Mouse (Mus musculus): Measurements from ENCODE around the gene Rabgef1. TPM values are rescaled to one million over a fixed set of nuclear protein-coding genes. Genes with fewer than 3 reads are reported as not detected.

Rabgef1 gene
- total and polyA plus RNA-seq, 3 experiments, result 20.1 to 34.4 (median 26.4) TPM

- H3K9ac ChIP-seq (ENCODE audit: insufficient read depth, low read depth), result no peak overlapping the region
- in situ Hi-C loops (cut with MboI; ENCODE audit: low pct_ligation_motif_present, low pct_unique_long_range_greater_than_20kb, low sequenced_read_pairs), result no loop called here
- H3K4me2 ChIP-seq (ENCODE audit: insufficient read depth, low read depth, poor library complexity, severe bottlenecking), result no peak overlapping the region
- no peak for DNase-seq (ENCODE audit: extremely low read depth)
- no peak for TF ChIP-seq SIN3A (IDR thresholded peaks at IDR 0.05; ENCODE audit: low read length)
- TF ChIP-seq IRF4 (IDR thresholded peaks at IDR 0.05; ENCODE audit: low read depth, low read length), result no peak
- no peak for TF ChIP-seq EP300 (IDR thresholded peaks at IDR 0.05; ENCODE audit: low read length)
- TF ChIP-seq ZNF384 (IDR thresholded peaks at IDR 0.05; ENCODE audit: low read depth, low read length), result no peak
- no peak for TF ChIP-seq E2F4 (IDR thresholded peaks at IDR 0.05; ENCODE audit: insufficient replicate concordance, low read depth, low read length)
- no peak for TF ChIP-seq POLR2AphosphoS2 (IDR thresholded peaks at IDR 0.05; ENCODE audit: low read depth, low read length)
- TF ChIP-seq PAX5 (IDR thresholded peaks at IDR 0.05; ENCODE audit: low read length), result no peak
- TF ChIP-seq KAT2A (IDR thresholded peaks at IDR 0.05; ENCODE audit: insufficient replicate concordance, low read length), result no peak
- no peak for TF ChIP-seq RCOR1 (conservative IDR thresholded peaks at IDR 0.05; ENCODE audit: low read depth, low read length)
- no peak for TF ChIP-seq ZKSCAN1 (IDR thresholded peaks at IDR 0.05; ENCODE audit: borderline replicate concordance, low read depth, low read length)
- no peak for TF ChIP-seq SMC3 (IDR thresholded peaks at IDR 0.05; ENCODE audit: low read depth, low read length)
- no peak for TF ChIP-seq POLR2A (IDR thresholded peaks at IDR 0.05; ENCODE audit: low read depth, low read length)
- no peak for TF ChIP-seq UBTF (IDR thresholded peaks at IDR 0.05; ENCODE audit: low read depth, low read length)
- no peak for TF ChIP-seq ETS1 (conservative IDR thresholded peaks at IDR 0.05; ENCODE audit: low read depth, low read length)
- TF ChIP-seq JUND (conservative IDR thresholded peaks at IDR 0.05; ENCODE audit: low read depth, low read length), result no peak
- H3K9me3 ChIP-seq (replicated peaks; ENCODE audit: low read length), result no peaks in the 10 kb centered on the region
- H3K4me3 ChIP-seq (replicated peaks in 1 of 3; ENCODE audit: low read depth in 2 of 3, low read length in 2 of 3, poor library complexity in 1 of 3), result no peak overlapping the region
- H3K27ac ChIP-seq (ENCODE audit: insufficient read depth, low read depth), result no peak overlapping the region
- H3K4me1 ChIP-seq (ENCODE audit: control insufficient read depth in 1 of 2, insufficient read depth in 2 of 2), result peaks cover 0 to 5% of the 10 kb centered on the region in 2 experiments; a peak in 2 of 4 replicates
- no peaks in the 10 kb centered on the region for H3K36me3 ChIP-seq (replicated peaks in 1 of 2; ENCODE audit: control insufficient read depth in 1 of 2, insufficient read depth in 1 of 2, low read length in 1 of 2)
- dilution Hi-C loops (cut with MboI; ENCODE audit: extremely low pct_ligation_motif_present, extremely low pct_unique_long_range_greater_than_20kb, low sequenced_read_pairs), result no loop called here
- no peaks in the 10 kb centered on the region for H3K79me2 ChIP-seq (replicated peaks; ENCODE audit: control insufficient read depth, extremely low read depth, insufficient read depth, poor library complexity, severe bottlenecking)
- no peaks in the 10 kb centered on the region for H3K27me3 ChIP-seq (replicated peaks)
These were observed 6.4 kb upstream of the Rabgef1 start for GRCm38 (mm10) chr5:130165213-130165612.

GRCm38 (mm10) chr5:130169109-130169508 lies 2.5 kb upstream of the Rabgef1 start:
- Histone ChIP-seq H3K27me3 (replicated peaks) (no peaks in the 10 kb centered on the region), H3K36me3 (replicated peaks in 1 of 2; ENCODE audit: control insufficient read depth in 1 of 2, insufficient read depth in 1 of 2, low read length in 1 of 2) (no peaks in the 10 kb centered on the region), H3K9me3 (replicated peaks; ENCODE audit: low read length) (no peaks in the 10 kb centered on the region), H3K27ac (ENCODE audit: insufficient read depth, low read depth) (no peak overlapping the region), H3K4me3 (replicated peaks in 1 of 3; ENCODE audit: low read depth in 2 of 3, low read length in 2 of 3, poor library complexity in 1 of 3) (no peak overlapping the region), H3K4me2 (ENCODE audit: insufficient read depth, low read depth, poor library complexity, severe bottlenecking) (no peak overlapping the region), H3K79me2 (replicated peaks; ENCODE audit: control insufficient read depth, extremely low read depth, insufficient read depth, poor library complexity, severe bottlenecking) (peaks cover 24% of the 10 kb centered on the region), H3K9ac (ENCODE audit: insufficient read depth, low read depth) (no peak overlapping the region), H3K4me1 (ENCODE audit: control insufficient read depth in 1 of 2, insufficient read depth in 2 of 2) (peaks cover 0 to 18% of the 10 kb centered on the region in 2 experiments; a peak in 2 of 4 replicates)
- dilution Hi-C loops (cut with MboI; ENCODE audit: extremely low pct_ligation_motif_present, extremely low pct_unique_long_range_greater_than_20kb, low sequenced_read_pairs) (no loop called here), in situ Hi-C loops (cut with MboI; ENCODE audit: low pct_ligation_motif_present, low pct_unique_long_range_greater_than_20kb, low sequenced_read_pairs) (no loop called here)
- no peak for DNase-seq (ENCODE audit: extremely low read depth)
- TF ChIP-seq CHD2 (IDR thresholded peaks at IDR 0.05; ENCODE audit: low read length), result no peak
- no peak for TF ChIP-seq KAT2A (IDR thresholded peaks at IDR 0.05; ENCODE audit: insufficient replicate concordance, low read length)
- no peak for TF ChIP-seq ELF1 (IDR thresholded peaks at IDR 0.05; ENCODE audit: low read depth, low read length)
- TF ChIP-seq E2F4 (IDR thresholded peaks at IDR 0.05; ENCODE audit: insufficient replicate concordance, low read depth, low read length), result no peak
- TF ChIP-seq PAX5 (IDR thresholded peaks at IDR 0.05; ENCODE audit: low read length), result no peak
- no peak for TF ChIP-seq CTCF (conservative IDR thresholded peaks at IDR 0.05 in 1 of 2, IDR thresholded peaks at IDR 0.05 in 1 of 2; ENCODE audit: low read depth in 2 of 2, low read length in 2 of 2)
- no peak for TF ChIP-seq MAFK (IDR thresholded peaks at IDR 0.05; ENCODE audit: insufficient replicate concordance, low read length)
- no peak for TF ChIP-seq NRF1 (IDR thresholded peaks at IDR 0.05; ENCODE audit: low read depth, low read length)
- TF ChIP-seq HCFC1 (IDR thresholded peaks at IDR 0.05; ENCODE audit: low read depth, low read length), result no peak
- no peak for TF ChIP-seq MYC (IDR thresholded peaks at IDR 0.05; ENCODE audit: low read depth, low read length)
- no peak for TF ChIP-seq TCF12 (IDR thresholded peaks at IDR 0.05; ENCODE audit: low read depth, low read length)
- TF ChIP-seq SIN3A (IDR thresholded peaks at IDR 0.05; ENCODE audit: low read length), result no peak
- no peak for TF ChIP-seq CHD1 (IDR thresholded peaks at IDR 0.05; ENCODE audit: low read depth, low read length)
- TF ChIP-seq JUN (IDR thresholded peaks at IDR 0.05; ENCODE audit: insufficient read depth, low read depth, low read length), result no peak
- no peak for TF ChIP-seq JUND (conservative IDR thresholded peaks at IDR 0.05; ENCODE audit: low read depth, low read length)
